Mouse (Mus musculus) cerebellum, adult 9-11 months (tissue): Measurements from ENCODE around the gene Traip.

Source experiments
- DNase-seq: peaks from one replicate; pipeline ENCODE4 v3.0.0; 2022

Traip gene

DNA sequence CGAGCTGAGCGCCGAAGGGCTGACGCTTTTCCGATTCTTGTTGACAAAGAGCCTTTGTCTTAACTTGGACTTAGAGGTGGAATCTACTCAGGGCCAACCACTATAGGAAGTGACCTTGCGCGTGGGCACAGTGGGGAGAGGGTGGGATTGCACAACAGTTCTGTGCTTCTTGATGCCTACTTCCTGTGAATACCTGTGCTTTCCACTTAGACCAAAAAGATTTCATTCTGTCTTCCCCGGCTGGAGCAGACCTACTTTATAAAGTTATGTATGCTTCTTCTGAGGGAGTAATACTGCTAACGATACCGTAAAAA is at the start of gene Traip:
Traip (plus strand) TSS at position 215 of the 314 bp plus-strand sequence.
- DNase-seq, result no peak

GRCm38 (mm10) chr9:107900840-107901626 is 48.9 kb upstream of the Traip start:
- peak; percentile 95 for DNase-seq

DNA sequence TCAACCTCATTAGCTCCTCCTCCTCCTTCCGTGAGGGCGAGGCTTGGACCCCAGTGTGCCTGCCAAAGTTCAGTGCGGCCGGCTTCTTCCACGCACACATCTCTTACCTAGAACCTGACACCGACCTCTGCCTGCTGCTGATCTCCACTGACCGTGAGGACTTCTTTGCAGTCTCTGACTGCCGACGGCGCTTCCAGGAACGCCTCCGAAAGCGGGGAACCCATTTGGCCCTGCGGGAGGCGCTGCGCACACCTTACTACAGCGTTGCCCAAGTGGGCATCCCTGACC is 48.4 kb upstream of the Traip start:
- no peak for DNase-seq

GRCm38 (mm10) chr9:107904726-107905125 is 45.2 kb upstream of the Traip start:
- DNase-seq, result peak; percentile 84

GRCm38 (mm10) chr9:107906252-107906966 is 43.5 kb upstream of the Traip start, which contains the start of gene Mst1r:
Gene Mst1r, plus strand, starts transcription at chr9:107906873.
- peak; percentile 32 for DNase-seq

GRCm38 (mm10) chr9:107906967-107907800 is 42.8 kb upstream of the Traip start:
- DNase-seq, result no peak

DNA sequence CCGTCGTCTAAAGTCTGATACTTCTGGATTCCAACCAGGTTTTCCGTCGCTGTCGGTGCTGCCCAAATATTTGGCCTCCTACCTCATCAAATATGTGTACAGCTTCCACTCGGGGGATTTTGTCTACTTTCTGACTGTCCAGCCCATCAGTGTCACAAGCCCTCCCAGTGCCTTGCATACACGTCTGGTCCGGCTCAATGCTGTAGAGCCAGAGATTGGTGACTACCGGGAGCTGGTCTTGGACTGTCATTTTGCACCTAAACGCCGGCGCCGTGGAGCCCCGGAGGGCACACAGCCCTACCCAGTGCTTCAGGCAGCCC is 42.2 kb upstream of the Traip start:
- no peak for DNase-seq

DNA sequence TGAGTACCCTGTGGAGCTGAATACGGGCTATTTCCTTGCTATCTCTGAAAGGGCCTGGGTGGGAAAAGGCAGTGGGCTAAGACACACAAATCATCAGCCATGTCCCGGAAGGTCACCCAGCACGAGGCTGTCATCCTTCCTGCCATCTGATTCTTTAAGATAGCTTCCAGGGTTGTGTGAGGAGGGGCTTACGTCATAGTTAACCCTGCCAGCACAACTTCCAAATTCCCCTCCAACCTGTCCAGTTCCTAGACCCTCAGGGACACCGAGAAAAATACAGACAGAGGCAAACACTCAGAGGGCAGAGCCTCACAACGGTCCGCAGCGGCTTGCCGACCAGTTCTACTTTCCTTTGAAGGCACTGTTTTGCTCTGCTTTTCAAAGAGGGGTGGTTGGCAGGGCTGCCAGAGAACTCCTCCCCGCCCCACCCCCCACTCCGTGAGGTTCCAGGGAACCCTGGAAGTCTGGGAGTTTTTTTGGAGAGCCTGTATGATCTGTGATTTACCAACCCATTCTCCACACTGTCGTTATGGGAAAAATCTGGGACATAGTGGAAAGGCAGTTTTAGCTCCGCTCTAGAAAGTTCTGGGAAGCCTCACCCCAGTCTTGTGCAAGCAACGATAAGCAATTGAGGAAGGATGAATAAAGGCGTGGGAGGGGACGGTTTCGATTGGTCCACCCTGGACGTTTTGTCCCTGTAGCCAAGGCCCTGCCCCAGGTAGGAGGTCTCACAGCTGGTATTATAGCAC is 41.4 kb upstream of the Traip start:
- DNase-seq, result no peak

GRCm38 (mm10) chr9:107910025-107910769 is 39.7 kb upstream of the Traip start:
- DNase-seq, result no peak

- DNase-seq, result no peak
Observed at GRCm38 (mm10) chr9:107914764-107915420, 35.0 kb upstream of the Traip start.

- DNase-seq, result no peak
Observed at GRCm38 (mm10) chr9:107917895-107918608, 31.9 kb upstream of the Traip start.

- DNase-seq, result no peak
Observed at GRCm38 (mm10) chr9:107918884-107919283, 31.1 kb upstream of the Traip start.

- no peak for DNase-seq
Observed at GRCm38 (mm10) chr9:107919441-107919840, 30.5 kb upstream of the Traip start.

DNA sequence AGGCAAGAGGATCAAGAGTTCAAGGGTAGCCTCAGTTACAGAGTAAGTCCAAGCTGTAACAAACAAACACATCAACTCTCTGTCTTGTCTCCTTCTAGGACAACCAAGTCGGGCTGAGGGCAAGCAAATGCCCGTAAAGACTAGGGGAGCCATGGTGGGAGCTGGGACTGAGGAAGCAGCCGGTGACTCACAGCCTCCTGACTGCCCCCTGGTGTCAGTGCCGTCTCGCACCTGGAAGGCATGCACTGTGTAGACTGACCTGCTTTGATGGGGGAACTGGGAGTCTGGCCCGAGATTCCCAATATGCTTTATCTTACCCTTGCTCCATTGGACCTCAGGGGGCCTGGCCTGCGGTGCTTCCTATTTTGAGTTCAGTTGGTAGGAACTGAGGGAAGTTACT is 26.9 kb upstream of the Traip start:
- DNase-seq, result no peak

DNA sequence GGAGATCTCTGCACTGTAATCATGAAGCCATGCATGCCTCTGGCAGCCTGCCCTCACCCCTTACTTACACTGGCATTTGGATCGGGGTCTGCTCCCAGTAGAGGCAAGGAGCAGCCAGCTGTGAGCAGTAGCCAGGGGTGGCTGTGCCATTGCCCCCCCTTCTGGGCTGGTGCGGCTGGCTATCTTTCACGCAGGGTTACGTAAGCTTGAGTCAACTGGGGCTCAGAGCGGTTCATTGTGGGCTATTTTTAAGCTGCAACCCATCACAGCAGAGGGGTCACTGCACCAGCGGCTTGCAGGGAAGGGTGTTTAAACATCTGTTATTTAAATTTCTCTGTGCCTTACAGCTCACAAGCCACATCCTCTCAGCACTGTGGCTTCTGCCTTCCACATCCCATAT is 26.0 kb upstream of the Traip start:
- DNase-seq, result no peak

- no peak for DNase-seq
Observed at GRCm38 (mm10) chr9:107925251-107925650, 24.7 kb upstream of the Traip start.

DNA sequence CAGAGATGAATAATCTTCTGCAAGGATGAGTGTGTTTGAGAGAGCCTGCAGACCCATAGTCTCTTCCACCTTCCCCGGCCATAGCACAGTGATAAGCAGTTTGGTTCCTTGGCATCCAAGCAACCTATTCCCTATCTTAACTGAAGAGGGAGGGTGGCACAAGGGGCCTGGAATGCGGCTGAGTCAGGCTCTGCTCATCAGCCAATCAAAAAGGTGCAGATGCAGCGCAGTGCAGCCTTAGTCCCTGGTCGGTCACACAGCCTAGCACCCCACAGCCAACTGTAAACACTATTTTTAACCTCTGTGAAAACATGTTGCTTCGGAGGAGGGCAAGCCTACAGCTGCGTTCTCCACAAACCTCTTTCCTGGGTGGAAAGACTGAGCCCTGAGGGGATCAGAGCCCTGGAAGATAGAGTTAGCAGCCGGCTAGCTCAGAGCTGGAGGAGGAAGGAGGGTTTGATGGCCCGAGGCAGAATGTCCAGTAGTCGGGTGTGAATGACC is 23.0 kb upstream of the Traip start:
- no peak for DNase-seq

DNA sequence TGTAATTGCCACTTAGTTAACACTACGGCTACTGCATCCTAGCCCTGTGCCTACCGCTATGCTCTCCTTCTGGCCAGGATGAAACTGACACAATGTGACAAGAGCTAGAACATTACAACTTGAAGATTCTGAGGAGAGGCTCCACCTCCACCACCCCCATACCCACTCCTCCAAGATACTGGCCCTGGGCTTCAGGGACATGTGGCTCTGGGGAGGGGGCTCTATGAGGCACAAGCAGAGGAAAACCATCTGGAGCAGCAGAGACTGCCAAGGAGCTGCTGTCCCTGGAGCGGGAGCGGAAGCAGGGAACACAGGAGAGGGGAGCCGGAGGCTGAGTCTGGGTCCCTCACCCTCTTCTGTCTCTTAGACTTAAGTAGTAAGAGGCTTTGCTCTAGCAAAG is 22.2 kb upstream of the Traip start:
- DNase-seq, result no peak

DNA sequence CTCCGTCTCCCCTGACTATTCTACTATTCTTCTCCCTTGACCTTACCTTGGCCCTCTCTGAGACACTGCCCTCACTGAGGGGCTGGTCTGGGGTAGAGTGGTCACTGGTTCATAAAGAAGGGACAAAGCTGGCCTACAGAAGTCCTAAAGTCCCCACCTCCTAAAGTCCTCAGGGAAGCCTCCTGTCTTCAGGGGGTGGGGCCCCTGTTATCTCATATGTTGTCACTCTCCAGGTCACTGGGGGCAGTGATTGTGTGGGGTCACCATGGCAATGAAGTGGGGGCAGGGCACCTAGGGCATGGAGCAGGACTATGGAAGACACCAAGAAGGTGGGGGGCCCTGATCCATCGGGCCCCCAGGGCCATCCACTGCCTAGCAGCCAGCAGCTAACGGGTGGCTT is 21.8 kb upstream of the Traip start, which contains the start of gene Actl11:
Actl11 (plus strand) TSS at position 301 of the 400 bp plus-strand sequence.
- no peak for DNase-seq

GRCm38 (mm10) chr9:107932221-107932620 is 17.7 kb upstream of the Traip start:
- no peak for DNase-seq

GRCm38 (mm10) chr9:107934146-107934545 is 15.8 kb upstream of the Traip start:
- DNase-seq, result no peak
